Mouse (Mus musculus): ENCODE measurements at regions not wholly inside any gene's neighbourhood (a gene's known extent, or its start where the extent isn't known, plus 50 kb on each side); places are given as distances from the start of the nearest gene placed in this dataset.

DNA sequence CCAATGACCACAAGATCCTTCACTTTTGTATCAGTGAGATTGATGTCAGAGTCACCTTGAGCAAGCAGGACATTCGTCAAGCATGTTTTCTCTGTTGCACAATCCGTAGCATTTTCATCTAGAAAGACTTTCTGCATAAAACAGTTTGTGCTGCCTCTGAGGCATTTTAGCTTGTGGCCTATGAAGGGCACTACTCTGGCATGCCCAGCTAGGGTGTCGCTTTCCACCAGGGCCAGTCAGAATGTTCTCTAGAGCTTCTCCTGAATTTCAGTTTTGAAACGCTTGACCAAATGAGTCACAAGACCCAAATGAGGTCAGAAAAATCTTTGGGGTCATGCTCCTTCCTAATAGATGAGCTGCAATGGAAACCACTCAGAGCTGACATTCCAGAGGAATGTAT lies 529.6 kb upstream of the Mctp2 start:
- Histone ChIP-seq H3K36me3 (ENCODE audit: control insufficient read depth, insufficient read depth) (no peaks in the 10 kb centered on the region), H3K4me2 (ENCODE audit: low read depth) (no peak overlapping the region), H3K79me2 (ENCODE audit: control insufficient read depth, insufficient read depth) (no peaks in the 10 kb centered on the region), H3K4me3 (no peak overlapping the region), H3K27me3 (ENCODE audit: control insufficient read depth, insufficient read depth, insufficient read length) (no peaks in the 10 kb centered on the region), H3ac (ENCODE audit: control insufficient read depth, insufficient read length) (no peak overlapping the region)
- TF ChIP-seq USF1 (IDR thresholded peaks at IDR 0.05; ENCODE audit: low read depth) (no peak), TCF12 (IDR thresholded peaks at IDR 0.05; ENCODE audit: insufficient read depth, poor library complexity, severe bottlenecking) (no peak), E2F4 (IDR thresholded peaks at IDR 0.05; ENCODE audit: insufficient read depth) (no peak), REST (IDR thresholded peaks at IDR 0.05; ENCODE audit: insufficient read depth, insufficient read length) (no peak), MYOD1 (IDR thresholded peaks at IDR 0.05; ENCODE audit: control insufficient read depth in 1 of 3, insufficient read length in 2 of 3, low read depth in 2 of 3) (no peak), POLR2A (IDR thresholded peaks at IDR 0.05; ENCODE audit: insufficient read length, low read depth) (no peak), CEBPB (IDR thresholded peaks at IDR 0.05; ENCODE audit: insufficient read depth, poor library complexity, severe bottlenecking) (no peak), POLR2AphosphoS2 (IDR thresholded peaks at IDR 0.05; ENCODE audit: insufficient read length, low read depth) (no peak), MAX (IDR thresholded peaks at IDR 0.05; ENCODE audit: low read depth) (no peak), TCF3 (IDR thresholded peaks at IDR 0.05; ENCODE audit: insufficient read length, low read depth) (no peak), SRF (IDR thresholded peaks at IDR 0.05; ENCODE audit: control insufficient read depth, insufficient read length, low read depth) (no peak), MYOG (IDR thresholded peaks at IDR 0.05; ENCODE audit: control insufficient read depth in 1 of 3, insufficient read depth in 1 of 3, insufficient read length in 2 of 3, low read depth in 2 of 3) (no peak)

DNA sequence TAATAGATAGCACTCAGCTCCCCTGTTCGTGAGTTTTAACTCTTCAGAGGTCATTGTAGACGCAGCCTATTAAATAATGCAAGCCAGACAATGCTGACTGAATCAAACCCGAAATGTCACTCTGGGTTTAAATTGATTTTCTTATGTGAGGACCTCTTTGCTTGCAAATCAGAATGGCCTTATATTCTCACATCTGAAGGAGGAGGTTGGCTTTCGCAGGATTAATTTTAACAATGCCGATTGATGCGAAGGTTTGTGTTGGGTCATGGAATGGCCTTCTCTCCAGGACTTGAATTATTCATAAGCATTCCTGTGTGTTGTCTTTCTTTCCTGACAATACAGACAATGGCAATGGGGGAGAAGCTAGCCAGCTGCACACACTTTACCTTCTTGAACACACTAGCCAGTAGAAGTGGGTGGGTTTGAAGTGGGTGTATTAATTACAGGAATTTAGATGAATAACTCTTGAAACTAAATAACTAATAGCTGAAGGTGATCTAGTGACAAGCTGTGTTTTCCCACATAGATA lies 530.1 kb upstream of the Mctp2 start:
- H3ac ChIP-seq (ENCODE audit: control insufficient read depth, insufficient read length) = no peak overlapping the region
- H3K36me3 ChIP-seq (ENCODE audit: control insufficient read depth, insufficient read depth) = no peaks in the 10 kb centered on the region
- H3K4me2 ChIP-seq (ENCODE audit: low read depth) = no peak overlapping the region
- H3K4me3 ChIP-seq = no peak overlapping the region
- H3K27me3 ChIP-seq (ENCODE audit: control insufficient read depth, insufficient read depth, insufficient read length) = no peaks in the 10 kb centered on the region
- H3K79me2 ChIP-seq (ENCODE audit: control insufficient read depth, insufficient read depth) = no peaks in the 10 kb centered on the region
- TF ChIP-seq TCF12 (IDR thresholded peaks at IDR 0.05; ENCODE audit: insufficient read depth, poor library complexity, severe bottlenecking) (no peak), REST (IDR thresholded peaks at IDR 0.05; ENCODE audit: insufficient read depth, insufficient read length) (no peak)

GRCm38 (mm10) chr7:72837992-72838655 lies 531.7 kb upstream of the Mctp2 start:
- Histone ChIP-seq H3K36me3 (ENCODE audit: control insufficient read depth, insufficient read depth) (no peaks in the 10 kb centered on the region), H3K27me3 (ENCODE audit: control insufficient read depth, insufficient read depth, insufficient read length) (no peaks in the 10 kb centered on the region), H3K4me3 (no peak overlapping the region), H3ac (ENCODE audit: control insufficient read depth, insufficient read length) (no peak overlapping the region), H3K4me2 (ENCODE audit: low read depth) (no peak overlapping the region), H3K79me2 (ENCODE audit: control insufficient read depth, insufficient read depth) (no peaks in the 10 kb centered on the region)
- no peak for TF ChIP-seq CEBPB (IDR thresholded peaks at IDR 0.05; ENCODE audit: insufficient read depth, poor library complexity, severe bottlenecking)
- TF ChIP-seq POLR2AphosphoS2 (IDR thresholded peaks at IDR 0.05; ENCODE audit: insufficient read length, low read depth) = no peak
- no peak for TF ChIP-seq E2F4 (IDR thresholded peaks at IDR 0.05; ENCODE audit: insufficient read depth)
- no peak for TF ChIP-seq MAX (IDR thresholded peaks at IDR 0.05; ENCODE audit: low read depth)
- no peak for TF ChIP-seq USF1 (IDR thresholded peaks at IDR 0.05; ENCODE audit: low read depth)
- TF ChIP-seq REST (IDR thresholded peaks at IDR 0.05; ENCODE audit: insufficient read depth, insufficient read length) = no peak
- TF ChIP-seq MYOG (IDR thresholded peaks at IDR 0.05; ENCODE audit: control insufficient read depth in 1 of 3, insufficient read depth in 1 of 3, insufficient read length in 2 of 3, low read depth in 2 of 3) = no peak
- no peak for TF ChIP-seq MYOD1 (IDR thresholded peaks at IDR 0.05; ENCODE audit: control insufficient read depth in 1 of 3, insufficient read length in 2 of 3, low read depth in 2 of 3)
- TF ChIP-seq TCF12 (IDR thresholded peaks at IDR 0.05; ENCODE audit: insufficient read depth, poor library complexity, severe bottlenecking) = no peak
- TF ChIP-seq TCF3 (IDR thresholded peaks at IDR 0.05; ENCODE audit: insufficient read length, low read depth) = no peak
- no peak for TF ChIP-seq POLR2A (IDR thresholded peaks at IDR 0.05; ENCODE audit: insufficient read length, low read depth)
- no peak for TF ChIP-seq SRF (IDR thresholded peaks at IDR 0.05; ENCODE audit: control insufficient read depth, insufficient read length, low read depth)

DNA sequence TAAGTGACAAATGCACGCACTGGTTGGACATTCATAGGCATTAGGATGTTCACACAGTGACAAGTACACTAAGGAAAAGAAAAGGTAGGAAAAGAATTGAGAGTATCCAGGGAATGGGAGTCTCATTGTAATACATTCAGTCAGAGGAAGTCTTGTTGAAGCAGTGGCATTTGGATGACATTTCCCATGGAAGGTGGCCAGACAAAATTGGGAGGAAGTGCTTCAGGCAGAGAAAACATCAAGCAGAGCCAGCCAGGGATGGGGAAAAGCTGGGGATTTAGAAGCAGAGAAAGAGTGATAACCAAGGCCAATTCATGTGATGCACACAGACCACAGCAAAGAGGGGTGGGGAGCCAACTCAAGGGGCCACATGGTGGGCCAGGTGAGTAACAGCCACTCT lies 524.0 kb upstream of the Rgma start:
- no peak for TF ChIP-seq TCF3 (IDR thresholded peaks at IDR 0.05; ENCODE audit: insufficient read length, low read depth)
- no peak for TF ChIP-seq CEBPB (IDR thresholded peaks at IDR 0.05; ENCODE audit: insufficient read depth, poor library complexity, severe bottlenecking)
- no peak for TF ChIP-seq POLR2AphosphoS2 (IDR thresholded peaks at IDR 0.05; ENCODE audit: insufficient read length, low read depth)
- no peak for TF ChIP-seq SRF (IDR thresholded peaks at IDR 0.05; ENCODE audit: control insufficient read depth, insufficient read length, low read depth)
- TF ChIP-seq MYOD1 (IDR thresholded peaks at IDR 0.05; ENCODE audit: control insufficient read depth in 1 of 3, insufficient read length in 2 of 3, low read depth in 2 of 3) = no peak
- no peak for TF ChIP-seq POLR2A (IDR thresholded peaks at IDR 0.05; ENCODE audit: insufficient read length, low read depth)
- TF ChIP-seq MYOG (IDR thresholded peaks at IDR 0.05; ENCODE audit: control insufficient read depth in 1 of 3, insufficient read depth in 1 of 3, insufficient read length in 2 of 3, low read depth in 2 of 3) = no peak
- Histone ChIP-seq H3K27me3 (ENCODE audit: control insufficient read depth, insufficient read depth, insufficient read length) (no peaks in the 10 kb centered on the region), H3K79me2 (ENCODE audit: control insufficient read depth, insufficient read depth) (no peaks in the 10 kb centered on the region), H3K36me3 (ENCODE audit: control insufficient read depth, insufficient read depth) (no peaks in the 10 kb centered on the region), H3K4me2 (ENCODE audit: low read depth) (no peak overlapping the region), H3ac (ENCODE audit: control insufficient read depth, insufficient read length) (no peak overlapping the region), H3K4me3 (no peak overlapping the region)

DNA sequence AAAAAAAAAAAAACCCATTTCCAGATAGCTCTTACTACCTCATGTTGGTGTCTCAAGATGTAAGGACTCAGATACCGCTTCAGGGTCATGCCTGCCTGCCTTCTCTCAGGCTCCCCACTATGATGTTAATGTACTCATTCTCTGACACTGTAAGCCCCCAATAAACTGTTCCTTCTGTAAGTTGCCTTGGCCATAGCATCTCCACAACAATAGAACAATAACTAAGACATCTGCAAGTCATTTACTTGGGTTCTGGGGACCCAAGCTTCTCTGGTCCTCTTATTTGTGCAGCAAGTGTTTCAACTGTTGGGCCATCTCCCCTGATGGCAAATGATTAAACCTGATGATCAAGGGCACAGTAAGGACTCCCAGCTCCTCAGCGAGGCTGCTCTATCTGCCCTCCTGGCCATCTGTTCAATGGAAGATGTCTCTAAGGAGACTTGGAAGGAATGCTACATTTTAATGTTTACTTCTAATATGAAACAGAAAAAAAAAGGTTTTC lies 520.8 kb upstream of the Rgma start:
- no peak for TF ChIP-seq SRF (IDR thresholded peaks at IDR 0.05; ENCODE audit: control insufficient read depth, insufficient read length, low read depth)
- TF ChIP-seq REST (IDR thresholded peaks at IDR 0.05; ENCODE audit: insufficient read depth, insufficient read length) = no peak
- Histone ChIP-seq H3ac (ENCODE audit: control insufficient read depth, insufficient read length) (no peak overlapping the region), H3K4me2 (ENCODE audit: low read depth) (no peak overlapping the region), H3K79me2 (ENCODE audit: control insufficient read depth, insufficient read depth) (no peaks in the 10 kb centered on the region), H3K36me3 (ENCODE audit: control insufficient read depth, insufficient read depth) (no peaks in the 10 kb centered on the region), H3K4me3 (no peak overlapping the region), H3K27me3 (ENCODE audit: control insufficient read depth, insufficient read depth, insufficient read length) (no peaks in the 10 kb centered on the region)
